Mouse (Mus musculus): Measurements from ENCODE around the gene Gucy2d. TPM values are rescaled to one million over a fixed set of nuclear protein-coding genes. Genes with fewer than 3 reads are reported as not detected.
A peak's percentile ranks its signal among the peaks of the same experiment; 100 is the strongest.

The Gucy2d gene
- polyA plus RNA-seq, 1 experiment = 8.7 TPM

- TF ChIP-seq POLR2A (IDR thresholded peaks at IDR 0.05; ENCODE audit: control insufficient read depth, low read depth, low read length) = no peak
- no peak for TF ChIP-seq CTCF (IDR thresholded peaks at IDR 0.05; ENCODE audit: control insufficient read depth, insufficient read depth, insufficient replicate concordance, low read depth, low read length)
Observed at GRCm38 (mm10) chr7:98407615-98408014, 32.6 kb upstream of the Gucy2d start.

DNA sequence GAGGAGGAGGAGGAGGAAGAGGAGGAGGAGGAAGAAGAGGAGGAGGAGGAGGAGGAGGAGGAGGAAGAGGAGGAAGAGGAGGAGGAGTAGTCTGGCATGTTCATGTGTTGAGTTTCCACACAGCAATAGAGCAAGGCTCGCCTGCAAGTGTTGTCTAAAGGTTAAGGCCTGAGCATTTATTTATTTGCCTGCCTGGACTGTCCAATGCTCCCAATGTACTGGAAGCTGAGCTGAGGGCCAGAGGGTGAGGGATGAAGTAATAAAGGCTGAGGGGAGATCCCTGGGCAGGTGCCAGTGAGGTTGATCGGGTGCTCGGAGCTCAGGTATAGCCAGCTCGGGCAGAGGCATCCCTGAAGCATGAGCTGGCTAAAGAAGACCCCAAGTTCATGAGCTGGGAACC, 27.1 kb upstream of the Gucy2d start:
- TF ChIP-seq POLR2A (IDR thresholded peaks at IDR 0.05; ENCODE audit: control insufficient read depth, low read depth, low read length) = no peak
- no peak for TF ChIP-seq CTCF (IDR thresholded peaks at IDR 0.05; ENCODE audit: control insufficient read depth, insufficient read depth, insufficient replicate concordance, low read depth, low read length)
- no peaks in the 10 kb centered on the region for H3K4me1 ChIP-seq (ENCODE audit: control insufficient read depth, insufficient read depth, low read length)
- no peak overlapping the region for H3K4me3 ChIP-seq (ENCODE audit: control insufficient read depth, low read depth, low read length)
- H3K27me3 ChIP-seq (ENCODE audit: control insufficient read depth, insufficient read depth, low read length) = no peaks in the 10 kb centered on the region
- H3K36me3 ChIP-seq (ENCODE audit: control insufficient read depth, insufficient read depth, low read length) = no peaks in the 10 kb centered on the region
- H3K27ac ChIP-seq (ENCODE audit: control insufficient read depth, insufficient read depth, low read depth, low read length) = no peak overlapping the region

More at GRCm38 (mm10) chr7:98407615-98408014, 32.6 kb upstream of the Gucy2d start:
- Histone ChIP-seq H3K36me3 (ENCODE audit: control insufficient read depth, insufficient read depth, low read length) (no peaks in the 10 kb centered on the region), H3K27me3 (ENCODE audit: control insufficient read depth, insufficient read depth, low read length) (no peaks in the 10 kb centered on the region), H3K27ac (ENCODE audit: control insufficient read depth, insufficient read depth, low read depth, low read length) (no peak overlapping the region), H3K4me1 (ENCODE audit: control insufficient read depth, insufficient read depth, low read length) (no peaks in the 10 kb centered on the region), H3K4me3 (ENCODE audit: control insufficient read depth, low read depth, low read length) (no peak overlapping the region)

DNA sequence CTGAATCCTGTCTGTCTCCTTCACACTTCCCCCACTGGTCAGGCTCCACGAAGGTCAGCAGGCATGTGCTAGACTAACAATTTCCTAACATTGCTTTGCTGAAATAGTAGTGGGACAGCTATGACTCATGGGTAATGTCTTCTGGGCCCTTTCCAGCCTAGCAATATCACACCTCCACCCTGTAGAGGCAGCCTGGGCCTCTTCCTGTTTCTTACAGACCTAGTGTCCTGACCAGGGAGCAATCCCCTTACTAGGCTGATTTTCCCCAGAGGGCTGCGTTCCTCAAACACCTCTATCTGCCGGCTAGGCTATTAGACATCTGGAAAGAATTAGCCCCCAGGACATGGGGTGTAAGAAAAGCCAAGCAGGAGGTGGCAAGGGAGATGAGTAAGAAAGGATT, 24.7 kb upstream of the Gucy2d start:
- TF ChIP-seq POLR2A (IDR thresholded peaks at IDR 0.05; ENCODE audit: control insufficient read depth, low read depth, low read length) = no peak
- no peak for TF ChIP-seq CTCF (IDR thresholded peaks at IDR 0.05; ENCODE audit: control insufficient read depth, insufficient read depth, insufficient replicate concordance, low read depth, low read length)
- H3K27ac ChIP-seq (ENCODE audit: control insufficient read depth, insufficient read depth, low read depth, low read length) = no peak overlapping the region
- H3K4me3 ChIP-seq (ENCODE audit: control insufficient read depth, low read depth, low read length) = no peak overlapping the region
- H3K4me1 ChIP-seq (ENCODE audit: control insufficient read depth, insufficient read depth, low read length) = no peaks in the 10 kb centered on the region
- H3K36me3 ChIP-seq (ENCODE audit: control insufficient read depth, insufficient read depth, low read length) = no peaks in the 10 kb centered on the region
- no peaks in the 10 kb centered on the region for H3K27me3 ChIP-seq (ENCODE audit: control insufficient read depth, insufficient read depth, low read length)

DNA sequence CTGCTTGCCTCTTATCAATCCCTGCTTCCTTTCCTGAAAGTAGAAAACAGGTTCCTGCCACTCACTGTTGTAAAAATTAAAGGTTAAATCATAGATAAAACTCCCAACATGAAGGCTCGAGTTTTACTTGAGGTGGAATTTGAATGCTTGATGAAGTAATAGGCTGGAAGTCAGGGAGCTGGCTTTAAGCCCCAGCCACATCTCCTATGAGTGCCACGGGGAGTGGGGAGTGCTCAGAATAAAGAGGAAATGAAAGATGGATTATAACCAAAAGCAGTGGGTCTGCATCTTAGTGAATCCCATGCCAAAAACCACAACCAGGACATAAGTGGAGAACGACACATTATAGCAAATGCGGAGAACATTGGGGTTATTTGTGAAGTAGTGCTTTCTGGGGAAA, 24.2 kb upstream of the Gucy2d start:
- Histone ChIP-seq H3K27me3 (ENCODE audit: control insufficient read depth, insufficient read depth, low read length) (no peaks in the 10 kb centered on the region), H3K27ac (ENCODE audit: control insufficient read depth, insufficient read depth, low read depth, low read length) (no peak overlapping the region), H3K4me3 (ENCODE audit: control insufficient read depth, low read depth, low read length) (no peak overlapping the region), H3K36me3 (ENCODE audit: control insufficient read depth, insufficient read depth, low read length) (no peaks in the 10 kb centered on the region), H3K4me1 (ENCODE audit: control insufficient read depth, insufficient read depth, low read length) (no peaks in the 10 kb centered on the region)
- TF ChIP-seq CTCF (IDR thresholded peaks at IDR 0.05; ENCODE audit: control insufficient read depth, insufficient read depth, insufficient replicate concordance, low read depth, low read length) (no peak), POLR2A (IDR thresholded peaks at IDR 0.05; ENCODE audit: control insufficient read depth, low read depth, low read length) (no peak)

- peaks cover under 1% of the 10 kb centered on the region; the same call in 1 of the 2 replicates for H3K4me1 ChIP-seq (ENCODE audit: control insufficient read depth, insufficient read depth, low read length)
- H3K4me3 ChIP-seq (ENCODE audit: control insufficient read depth, low read depth, low read length) = no peak overlapping the region
- no peak overlapping the region for H3K27ac ChIP-seq (ENCODE audit: control insufficient read depth, insufficient read depth, low read depth, low read length)
- TF ChIP-seq CTCF (IDR thresholded peaks at IDR 0.05; ENCODE audit: control insufficient read depth, insufficient read depth, insufficient replicate concordance, low read depth, low read length) (no peak), POLR2A (IDR thresholded peaks at IDR 0.05; ENCODE audit: control insufficient read depth, low read depth, low read length) (no peak)
- no peaks in the 10 kb centered on the region for H3K36me3 ChIP-seq (ENCODE audit: control insufficient read depth, insufficient read depth, low read length)
- no peaks in the 10 kb centered on the region for H3K27me3 ChIP-seq (ENCODE audit: control insufficient read depth, insufficient read depth, low read length)
Observed at GRCm38 (mm10) chr7:98418031-98418805, 22.0 kb upstream of the Gucy2d start.

- H3K4me1 ChIP-seq (ENCODE audit: control insufficient read depth, insufficient read depth, low read length) = peaks cover 8% of the 10 kb centered on the region
- no peak for TF ChIP-seq POLR2A (IDR thresholded peaks at IDR 0.05; ENCODE audit: control insufficient read depth, low read depth, low read length)
- TF ChIP-seq CTCF (IDR thresholded peaks at IDR 0.05; ENCODE audit: control insufficient read depth, insufficient read depth, insufficient replicate concordance, low read depth, low read length) = no peak
- no peak overlapping the region for H3K4me3 ChIP-seq (ENCODE audit: control insufficient read depth, low read depth, low read length)
- H3K36me3 ChIP-seq (ENCODE audit: control insufficient read depth, insufficient read depth, low read length) = no peaks in the 10 kb centered on the region
- no peak overlapping the region for H3K27ac ChIP-seq (ENCODE audit: control insufficient read depth, insufficient read depth, low read depth, low read length)
- no peaks in the 10 kb centered on the region for H3K27me3 ChIP-seq (ENCODE audit: control insufficient read depth, insufficient read depth, low read length)
Observed at GRCm38 (mm10) chr7:98419366-98419765, 20.9 kb upstream of the Gucy2d start.

GRCm38 (mm10) chr7:98423546-98423945, 16.7 kb upstream of the Gucy2d start:
- Histone ChIP-seq H3K4me3 (ENCODE audit: control insufficient read depth, low read depth, low read length) (peak overlapping the region; percentile 20), H3K27me3 (ENCODE audit: control insufficient read depth, insufficient read depth, low read length) (no peaks in the 10 kb centered on the region), H3K4me1 (ENCODE audit: control insufficient read depth, insufficient read depth, low read length) (peaks cover 8% of the 10 kb centered on the region), H3K36me3 (ENCODE audit: control insufficient read depth, insufficient read depth, low read length) (no peaks in the 10 kb centered on the region), H3K27ac (ENCODE audit: control insufficient read depth, insufficient read depth, low read depth, low read length) (no peak overlapping the region)
- TF ChIP-seq POLR2A (IDR thresholded peaks at IDR 0.05; ENCODE audit: control insufficient read depth, low read depth, low read length) (no peak), CTCF (IDR thresholded peaks at IDR 0.05; ENCODE audit: control insufficient read depth, insufficient read depth, insufficient replicate concordance, low read depth, low read length) (no peak)
